Mouse (Mus musculus): ENCODE data around the gene Cd38. TPM values are rescaled to one million over a fixed set of nuclear protein-coding genes. Genes with fewer than 3 reads are reported as not detected.
A peak's percentile ranks its signal among the peaks of the same experiment; 100 is the strongest.

The Cd38 gene
- total RNA-seq, 2 experiments from 2014 or later = 7.9 to 8.5 TPM

DNA sequence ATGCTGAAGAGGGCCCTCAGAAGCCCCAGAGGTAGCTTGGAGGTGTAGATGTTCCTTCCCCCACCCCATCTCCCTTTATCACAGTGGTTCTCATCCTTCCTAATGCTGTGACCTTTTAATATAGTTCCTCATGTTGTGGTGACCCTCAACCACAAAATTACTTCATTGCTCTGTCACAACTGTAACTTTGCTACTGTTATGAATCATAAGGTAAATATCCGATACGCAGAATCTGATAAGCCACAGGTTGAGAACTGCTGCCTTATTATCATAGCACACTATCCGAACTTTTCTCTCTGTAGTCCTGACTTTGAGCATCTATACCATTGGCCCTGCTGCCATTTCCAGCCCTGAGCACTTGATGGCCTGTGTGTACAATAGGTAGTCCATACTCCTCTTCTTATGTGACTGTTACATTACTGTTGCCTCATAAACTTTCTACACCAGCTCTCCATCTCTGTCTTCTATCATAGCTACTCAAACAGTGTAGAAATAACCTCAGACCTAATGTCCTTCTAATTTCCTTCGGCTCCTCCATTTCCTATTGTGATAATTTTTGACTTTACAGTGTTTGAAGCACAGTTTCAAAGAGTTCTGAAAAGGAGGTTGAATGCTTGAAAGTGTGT is 47.0 kb downstream of the Cd38 start:
- intact Hi-C loops (cut with DNase I) = no loop called here
- no peak for DNase-seq (ENCODE audit: low spot score)

DNA sequence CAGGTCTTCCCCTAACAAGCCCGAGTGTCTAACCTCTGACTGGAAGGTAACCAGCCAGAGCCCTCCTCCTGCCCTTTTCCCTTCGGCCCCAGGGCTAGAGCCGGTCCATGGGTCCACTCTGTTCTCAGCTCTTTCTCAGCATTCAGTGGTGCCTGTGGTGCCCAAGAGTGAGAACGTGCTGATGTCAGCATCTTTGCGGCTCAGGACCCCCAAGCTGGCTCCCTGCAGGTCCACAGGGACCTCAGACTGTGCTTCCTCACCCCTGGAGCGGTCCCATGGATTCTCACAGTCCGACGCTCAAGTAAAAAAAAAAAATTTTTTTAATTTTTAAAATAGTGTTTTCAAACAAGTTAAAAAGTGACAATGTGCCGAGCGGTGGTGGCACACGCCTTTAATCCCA is 53.5 kb downstream of the Cd38 start:
- intact Hi-C loops (cut with DNase I) = loop anchor here (5.0 kb wide), 1 partner anchor 80 kb away; no protein-coding TSS in a partner anchor
- no peak for DNase-seq (ENCODE audit: low spot score)

DNA sequence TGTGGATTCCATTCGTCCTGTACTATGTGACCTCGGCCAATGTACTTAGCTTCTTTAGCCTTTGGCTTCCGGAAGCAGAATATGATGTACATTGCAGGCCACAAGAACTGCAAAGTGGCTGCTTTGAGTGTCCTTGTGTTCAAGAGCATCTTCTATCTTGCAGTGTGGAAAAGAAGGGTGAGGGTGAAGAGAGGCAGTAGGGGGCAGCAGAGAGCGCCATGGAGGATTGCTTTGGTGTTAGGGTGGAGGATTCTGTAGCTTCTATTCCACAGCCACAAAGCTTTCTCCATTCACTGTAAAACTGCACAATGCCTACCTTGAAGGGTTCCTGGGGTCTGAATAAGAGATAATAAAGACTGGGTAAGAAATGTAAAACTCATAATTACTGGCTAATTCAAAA is 55.6 kb downstream of the Cd38 start:
- no peak for DNase-seq (ENCODE audit: low spot score)

DNA sequence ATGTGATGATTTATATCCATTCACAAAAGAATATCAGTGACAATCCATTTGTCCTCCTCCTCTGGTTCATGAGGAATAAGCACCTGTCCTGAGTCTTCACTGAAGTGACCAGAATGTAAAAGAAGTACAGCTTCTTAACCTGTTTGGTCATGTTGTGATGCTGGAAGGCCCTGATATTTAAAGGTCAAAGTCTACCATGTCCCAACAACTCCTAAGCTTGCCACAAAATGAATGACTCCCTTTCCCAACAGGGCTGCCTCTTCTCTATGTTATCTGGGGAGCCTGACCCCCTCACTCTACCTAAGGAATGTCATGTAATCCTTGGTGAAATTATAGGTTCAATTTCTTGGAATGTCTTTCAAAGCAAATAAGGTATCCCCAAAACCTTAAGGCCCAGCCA is 59.4 kb downstream of the Cd38 start:
- no peak for DNase-seq (ENCODE audit: low spot score)
- intact Hi-C loops (cut with DNase I) = no loop called here

More for the DNA sequence above, 55.6 kb downstream of the Cd38 start:
- intact Hi-C loops (cut with DNase I) = loop anchor here (2.0 to 5.0 kb wide), 2 partner anchors 67 to 82 kb away; no protein-coding TSS in a partner anchor

DNA sequence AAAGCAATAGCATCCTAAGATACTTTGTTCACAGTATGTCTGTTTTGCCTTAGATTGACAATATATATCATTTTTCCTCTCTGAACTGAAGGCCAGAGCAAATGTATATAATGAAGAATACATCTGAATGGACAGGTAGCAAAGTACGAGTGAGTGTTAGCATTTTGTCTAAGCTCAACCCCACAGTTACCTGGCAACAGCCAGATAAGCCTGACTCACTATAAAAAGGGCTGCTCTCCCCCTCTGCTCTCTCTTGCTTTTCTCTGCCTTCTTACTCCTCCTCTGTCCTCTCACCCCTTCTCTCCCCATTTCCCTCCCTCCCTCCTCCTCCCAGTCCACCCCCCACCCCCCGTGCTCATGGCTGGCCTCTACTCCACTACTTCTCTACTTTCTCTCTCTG is 64.9 kb downstream of the Cd38 start:
- DNase-seq (ENCODE audit: low spot score) = no peak
- intact Hi-C loops (cut with DNase I) = no loop called here

DNA sequence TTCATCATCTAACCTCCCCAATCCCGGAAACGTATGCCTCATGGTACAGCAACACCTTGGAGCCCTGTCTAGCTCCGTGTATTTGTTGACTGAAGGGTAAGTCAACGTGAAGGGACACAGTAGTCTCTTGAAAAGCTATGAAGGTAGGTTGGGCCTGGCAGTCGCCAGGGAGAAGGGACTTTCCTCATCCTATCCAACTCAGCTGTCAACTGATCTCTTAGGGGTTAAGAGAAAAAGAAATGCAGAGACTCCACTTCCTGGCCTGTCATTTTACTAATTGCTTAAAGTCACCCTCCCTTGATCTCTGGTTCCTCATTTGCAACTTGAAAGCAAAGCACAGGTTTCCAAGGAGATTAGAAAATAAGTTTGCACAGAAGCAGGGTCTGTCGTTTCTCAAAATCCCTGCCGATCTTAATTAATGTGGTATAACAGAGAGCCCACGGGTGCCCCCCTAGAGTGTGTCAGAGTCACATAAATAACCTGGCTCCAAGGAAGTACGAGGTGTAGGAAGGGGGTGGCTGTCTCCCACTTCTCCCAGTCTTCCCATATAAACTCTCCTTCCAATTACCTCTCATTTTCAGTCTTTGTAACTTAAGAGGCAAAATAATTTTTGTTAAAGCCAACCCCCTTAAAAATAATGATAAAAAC is 79.1 kb downstream of the Cd38 start:
- DNase-seq (ENCODE audit: low spot score) = no peak

DNA sequence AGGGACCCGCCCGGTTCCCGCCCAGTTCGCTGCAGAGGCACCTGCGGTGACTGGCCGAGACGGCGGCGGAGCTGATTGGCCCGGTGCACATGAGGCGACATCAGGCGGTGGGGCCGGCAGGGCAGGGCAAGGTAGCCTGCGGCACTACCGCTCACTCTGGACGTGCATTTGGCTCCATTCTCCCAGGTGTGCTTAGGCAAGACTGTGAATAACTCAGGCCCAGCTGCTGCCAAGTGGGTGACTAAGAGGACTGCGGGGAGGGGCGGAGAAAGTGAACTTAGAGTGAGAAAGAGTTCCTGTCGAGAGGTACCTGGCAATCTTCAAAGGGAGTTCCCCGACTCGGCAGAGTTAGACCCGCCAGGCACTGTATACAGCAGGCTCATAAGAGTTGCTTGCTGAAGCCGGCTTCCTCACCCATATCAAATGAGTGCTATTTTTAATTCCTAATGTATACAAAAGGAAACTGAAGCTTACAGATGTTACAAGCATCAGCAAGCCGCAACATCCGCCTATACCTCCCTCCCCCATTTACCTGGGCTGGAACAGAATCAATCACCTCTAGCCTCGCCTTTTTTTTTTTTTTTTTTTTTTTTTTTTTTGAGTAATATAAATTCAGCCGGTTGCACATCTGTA is 79.9 kb downstream of the Cd38 start:
- peak; percentile 2 for DNase-seq (ENCODE audit: low spot score)
- intact Hi-C loops (cut with DNase I) = no loop called here

More for the DNA sequence above, 79.1 kb downstream of the Cd38 start:
- intact Hi-C loops (cut with DNase I) = no loop called here

DNA sequence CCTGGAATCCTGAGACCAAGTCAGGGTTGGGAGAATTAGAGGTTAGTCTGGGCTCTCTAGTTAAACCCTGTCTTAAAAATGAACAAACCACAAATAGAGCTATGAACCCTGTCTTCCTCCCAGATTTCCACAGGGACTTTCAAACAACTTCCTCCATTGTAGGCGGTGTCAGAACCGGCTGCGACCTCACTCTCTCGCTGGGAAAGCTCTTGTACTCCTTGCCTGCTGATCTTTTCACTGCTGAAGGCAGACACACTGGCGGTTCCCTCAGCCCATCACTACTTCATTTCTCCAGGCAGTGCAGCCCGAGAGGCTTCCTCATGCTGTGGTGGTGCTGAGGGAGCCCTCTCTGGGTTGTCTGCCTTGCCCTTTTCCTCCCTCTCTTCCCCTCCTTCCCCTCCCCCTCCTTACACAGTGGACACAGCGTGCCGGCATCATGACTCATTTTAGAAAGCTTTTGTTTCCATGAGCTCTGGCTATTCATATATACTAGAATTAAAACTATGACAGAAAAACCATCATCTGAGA is 80.5 kb downstream of the Cd38 start:
- intact Hi-C loops (cut with DNase I) = no loop called here
- peak; percentile 1 for DNase-seq (ENCODE audit: low spot score)

DNA sequence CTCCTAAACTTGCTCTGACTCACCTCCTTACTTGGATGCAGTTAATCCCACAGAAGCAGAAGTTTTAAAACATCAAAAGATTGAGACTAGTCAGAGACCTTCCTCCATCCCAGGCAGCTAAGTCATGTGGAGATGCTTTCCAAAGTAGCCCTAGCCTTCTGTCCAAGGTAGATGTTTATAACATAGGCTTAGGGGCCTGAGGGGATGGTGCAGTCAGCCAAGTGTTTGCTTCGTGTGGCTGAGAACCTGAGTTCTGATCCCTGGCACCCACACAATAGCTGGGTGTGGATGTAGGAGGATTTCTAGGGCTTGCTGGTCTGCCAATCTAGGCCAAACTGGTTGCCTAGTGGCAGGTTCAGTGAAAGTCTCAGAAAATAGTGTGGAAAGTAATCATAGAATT is 84.9 kb downstream of the Cd38 start:
- DNase-seq (ENCODE audit: low spot score) = no peak
- intact Hi-C loops (cut with DNase I) = no loop called here

DNA sequence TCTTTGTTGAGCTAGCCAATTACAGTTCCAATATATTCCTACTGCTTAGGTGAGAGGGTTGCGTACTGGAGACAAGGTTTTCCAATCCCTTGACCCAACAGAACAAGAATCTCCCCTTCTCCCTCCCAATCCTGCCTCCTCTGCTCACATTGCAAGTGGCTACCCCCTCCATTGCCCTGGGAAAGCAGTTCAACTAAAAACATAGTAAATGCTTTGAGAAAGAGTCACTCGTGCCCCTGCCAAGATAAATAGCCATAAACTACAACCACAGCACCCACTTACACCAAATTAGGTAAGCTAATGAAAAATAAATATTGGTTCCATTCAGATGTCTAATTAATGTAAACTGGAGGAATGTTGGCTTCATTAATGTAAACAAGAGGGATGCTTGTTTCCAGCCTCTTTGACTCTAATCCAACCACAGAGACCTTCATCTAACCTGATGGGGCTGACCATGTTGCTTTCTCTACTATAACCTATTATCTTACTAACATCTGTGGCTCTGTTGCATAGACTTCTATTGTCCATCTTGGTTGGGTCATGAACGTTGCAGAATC is 91.6 kb downstream of the Cd38 start:
- intact Hi-C loops (cut with DNase I) = no loop called here
- no peak for DNase-seq (ENCODE audit: low spot score)

DNA sequence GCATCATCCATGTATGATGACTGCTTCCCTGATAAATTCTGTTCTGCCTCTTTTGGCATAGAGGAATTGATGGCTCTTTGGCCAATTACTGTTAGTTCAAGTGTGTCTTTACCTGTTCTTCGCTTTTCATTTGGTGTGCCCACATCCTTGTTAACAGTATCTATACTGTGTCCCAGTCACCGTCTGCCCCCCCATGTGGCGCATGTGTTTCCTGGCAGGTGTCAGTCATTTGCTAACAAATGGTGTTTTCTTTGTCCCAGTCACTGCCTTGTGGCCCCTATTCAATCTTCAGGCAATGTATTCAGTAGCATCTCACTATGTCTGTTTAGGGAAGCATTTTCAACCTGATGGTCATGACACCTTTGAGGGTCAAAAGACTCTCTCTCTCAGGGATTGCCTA is 92.7 kb downstream of the Cd38 start:
- intact Hi-C loops (cut with DNase I) = no loop called here
- DNase-seq (ENCODE audit: low spot score) = no peak

Other genes starting within 250 kb of the Cd38 start
- gene Cc2d2a, start 206.2 kb upstream of the Cd38 start, total RNA-seq (2021) = 10 to 100 TPM; 11.1 to 13.4 TPM
- 1 to 10 TPM; 1.8 to 2.6 TPM for gene Bst1, start 49.7 kb upstream of the Cd38 start, total RNA-seq (2021)
- 10 to 100 TPM; 30.4 to 32.2 TPM for gene Fbxl5, start 46.9 kb upstream of the Cd38 start, total RNA-seq (2021)
- gene Gm7879, start 44.6 kb downstream of the Cd38 start, total RNA-seq (2021) = 1 to 10 TPM; 5.8 to 9.1 TPM
- under 1 TPM; 0.22 to 0.29 TPM for gene Fgfbp1, start 113.2 kb downstream of the Cd38 start, total RNA-seq (2021)
- 10 to 100 TPM in 1 of 2 experiments, 1 to 10 TPM in 1; 7.5 to 11.6 TPM for gene Prom1, start 233.5 kb downstream of the Cd38 start, total RNA-seq (2021)

Data from heart, postnatal 25 days (tissue).